Mouse (Mus musculus) hindbrain, embryonic 15.5 days (tissue): ENCODE results near the gene Zscan22. TPM values are rescaled to one million over a fixed set of nuclear protein-coding genes. Genes with fewer than 3 reads are reported as not detected.
A peak's percentile ranks its signal among the peaks of the same experiment; 100 is the strongest.
"Not testable (repeated sequence)": the region's sequence is repeated elsewhere in the genome, so short reads cannot be mapped to it uniquely, and the experiment has no call there.

Experiments
- ATAC-seq: fragments of 200-750 bp; cut with Nextera tagmentation; 2 replicates; pipeline ENCODE4 v1.8.0; 2017; ENCODE audit warnings: low read depth, moderate number of reproducible peaks, moderate TSS enrichment; ENCODE audit not compliant: low FRiP score
- H3K27ac ChIP-seq: fragments of 300-500 bp; sonication (generic); replicated peaks from 2 replicates; pipeline ENCODE4 v1.5.1; 2015; ENCODE audit warnings: mild to moderate bottlenecking, inconsistent platforms
- H3K27me3 ChIP-seq: fragments of 300-500 bp; sonication (generic); 2 replicates; pipeline ENCODE4 v1.6.1; 2015; ENCODE audit warnings: control low read depth, inconsistent platforms
- H3K36me3 ChIP-seq: fragments of 300-500 bp; sonication (generic); 2 replicates; pipeline ENCODE4 v1.6.1; 2015; ENCODE audit warnings: control low read depth, inconsistent platforms
- H3K4me1 ChIP-seq: fragments of 300-500 bp; sonication (generic); replicated peaks from 2 replicates; pipeline ENCODE4 v1.6.1; 2015; ENCODE audit warnings: control low read depth, inconsistent platforms
- H3K4me2 ChIP-seq: fragments of 300-500 bp; sonication (generic); 2 replicates; pipeline ENCODE4 v1.6.1; 2015; ENCODE audit warnings: moderate library complexity, mild to moderate bottlenecking, inconsistent platforms
- H3K4me3 ChIP-seq: fragments of 300-500 bp; sonication (generic); 2 replicates; pipeline ENCODE4 v1.5.1; 2015; ENCODE audit warnings: mild to moderate bottlenecking, inconsistent platforms
- H3K9ac ChIP-seq: fragments of 300-500 bp; sonication (generic); 2 replicates; pipeline ENCODE4 v1.6.1; 2015; ENCODE audit warnings: inconsistent platforms
- H3K9me3 ChIP-seq: fragments of 300-500 bp; sonication (generic); 2 replicates; pipeline ENCODE4 v1.6.1; 2016; ENCODE audit warnings: control low read depth, inconsistent platforms
- WGBS: fragments of 180-500 bp; shearing (Covaris S2); methylation state at CpG from one replicate; pipeline ENCODE4 v1.1.7; 2015; 5-methylcytosine and 5-hydroxymethylcytosine counted together
- polyA plus RNA-seq: library from polyadenylated mRNA; unstranded; fragments of >200 nt; fragmentation: Nextera tagmentation; extraction: Ambion mirVana; gene quantifications from 2 replicates; pipeline ENCODE4 v1.2.1, GENCODE M21; 2015

Gene Zscan22
- polyA plus RNA-seq, 1 experiment from 2014 or later: 12.4 TPM

GRCm38 (mm10) chr7:12909498-12909962 lies 11.9 kb downstream of the Zscan22 start:
- Histone ChIP-seq H3K9me3 (no peaks in the 10 kb centered on the region), H3K27ac (peak overlapping the region; percentile 92), H3K27me3 (no peaks in the 10 kb centered on the region), H3K4me3 (peak overlapping the region; percentile 51), H3K4me1 (peaks cover 8% of the 10 kb centered on the region), H3K9ac (0 out of 2 replicates have a peak overlapping the region, but pooled peaks have one; percentile 57), H3K4me2 (peak overlapping the region; percentile 67), H3K36me3 (peaks cover 42% of the 10 kb centered on the region)
- 40% methylated on average over 7 of the region's 7 CpGs for WGBS
- peak; percentile 49 for ATAC-seq

- no peaks in the 10 kb centered on the region for H3K27me3 ChIP-seq
- H3K4me3 ChIP-seq: peak overlapping the region; percentile 51
- 10% methylated on average over 19 of the region's 19 CpGs for WGBS
- peak overlapping the region; percentile 57 for H3K9ac ChIP-seq
- no peaks in the 10 kb centered on the region for H3K9me3 ChIP-seq
- ATAC-seq: peak; percentile 85
- peaks cover 8% of the 10 kb centered on the region for H3K4me1 ChIP-seq
- peaks cover 35% of the 10 kb centered on the region for H3K36me3 ChIP-seq
- peak overlapping the region; percentile 67 for H3K4me2 ChIP-seq
- peak overlapping the region; percentile 92 for H3K27ac ChIP-seq
Observed at GRCm38 (mm10) chr7:12910181-12910668, 12.6 kb downstream of the Zscan22 start.

- Histone ChIP-seq H3K4me1 (peaks cover 8% of the 10 kb centered on the region), H3K9me3 (no peaks in the 10 kb centered on the region), H3K4me2 (no peak overlapping the region), H3K4me3 (no peak overlapping the region), H3K36me3 (peaks cover 5% of the 10 kb centered on the region), H3K9ac (no peak overlapping the region), H3K27ac (no peak overlapping the region), H3K27me3 (no peaks in the 10 kb centered on the region)
- no peak for ATAC-seq
Observed at GRCm38 (mm10) chr7:12913556-12913955, 15.9 kb downstream of the Zscan22 start.

GRCm38 (mm10) chr7:12920495-12920894 lies 22.9 kb downstream of the Zscan22 start:
- not testable (repeated sequence) for H3K27me3 ChIP-seq, H3K9ac ChIP-seq, ATAC-seq, H3K4me3 ChIP-seq, H3K27ac ChIP-seq, H3K9me3 ChIP-seq, H3K4me2 ChIP-seq
- WGBS: 90% methylated on average over 7 of the region's 8 CpGs
- Histone ChIP-seq H3K36me3 (peaks cover 20% of the 10 kb centered on the region), H3K4me1 (peaks cover 10% of the 10 kb centered on the region)

GRCm38 (mm10) chr7:12921318-12921704 lies 23.7 kb downstream of the Zscan22 start:
- Histone ChIP-seq H3K4me3 (peak overlapping the region; percentile 72), H3K9ac (peak overlapping the region; percentile 86), H3K9me3 (no peaks in the 10 kb centered on the region), H3K4me1 (peaks cover 10% of the 10 kb centered on the region), H3K27ac (peak overlapping the region; percentile 95), H3K36me3 (peaks cover 29% of the 10 kb centered on the region), H3K27me3 (peaks cover 7% of the 10 kb centered on the region; the same call in 1 of the 2 replicates), H3K4me2 (peak overlapping the region; percentile 91)
- WGBS: 2% methylated on average over 3 of the region's 3 CpGs
- no peak; the same call in 1 of the 2 replicates for ATAC-seq

GRCm38 (mm10) chr7:12921705-12922465 lies 24.3 kb downstream of the Zscan22 start, which contains the start of gene Rps5:
Gene Rps5 (plus strand): TSS chr7:12922290.
- Histone ChIP-seq H3K27me3 (peaks cover 12% of the 10 kb centered on the region; the same call in 1 of the 2 replicates), H3K9me3 (no peaks in the 10 kb centered on the region), H3K27ac (peak within 1 kb of the TSS; percentile 95), H3K36me3 (peaks cover 34% of the 10 kb centered on the region), H3K4me1 (peaks cover 10% of the 10 kb centered on the region), H3K4me3 (peak within 1 kb of the TSS; percentile 72), H3K9ac (peak within 1 kb of the TSS; percentile 86), H3K4me2 (peak within 1 kb of the TSS; percentile 91)
- WGBS: under 1% methylated on average over 55 of the region's 55 CpGs
- ATAC-seq: peak; percentile 98

- Histone ChIP-seq H3K9me3 (no peaks in the 10 kb centered on the region), H3K4me1 (peaks cover 12% of the 10 kb centered on the region), H3K27me3 (peaks cover 20% of the 10 kb centered on the region), H3K4me3 (peak overlapping the region; percentile 72), H3K27ac (no peak overlapping the region), H3K4me2 (peak overlapping the region; percentile 81), H3K36me3 (peaks cover 37% of the 10 kb centered on the region), H3K9ac (peak overlapping the region; percentile 75)
- no peak for ATAC-seq
- WGBS: 3% methylated on average over 8 of the region's 8 CpGs
Observed at GRCm38 (mm10) chr7:12922729-12923128, 25.1 kb downstream of the Zscan22 start.

GRCm38 (mm10) chr7:12926316-12926715 lies 28.7 kb downstream of the Zscan22 start:
- Histone ChIP-seq H3K4me3 (no peak overlapping the region), H3K4me1 (peaks cover 17% of the 10 kb centered on the region), H3K36me3 (peaks cover 37% of the 10 kb centered on the region), H3K4me2 (no peak overlapping the region), H3K27me3 (peaks cover 21% of the 10 kb centered on the region), H3K9ac (no peak overlapping the region), H3K9me3 (no peaks in the 10 kb centered on the region), H3K27ac (no peak overlapping the region)
- ATAC-seq: no peak
- 80% methylated on average over 7 of the region's 7 CpGs for WGBS

- no peak for ATAC-seq
- H3K27me3 ChIP-seq: peaks cover 21% of the 10 kb centered on the region
- H3K4me3 ChIP-seq: peak within 1 kb of the TSS; percentile 27
- peak within 1 kb of the TSS; percentile 31 for H3K9ac ChIP-seq
- no peaks in the 10 kb centered on the region for H3K9me3 ChIP-seq
- WGBS: 29% methylated on average over 8 of the region's 8 CpGs
- H3K36me3 ChIP-seq: peaks cover 37% of the 10 kb centered on the region
- H3K27ac ChIP-seq: no peak within 1 kb of the TSS
- H3K4me2 ChIP-seq: peak within 1 kb of the TSS; percentile 57
- peaks cover 17% of the 10 kb centered on the region for H3K4me1 ChIP-seq
Observed at GRCm38 (mm10) chr7:12927191-12927680, 29.6 kb downstream of the Zscan22 start, which contains the start of gene Rnf225. Gene Rnf225 (plus strand): TSS chr7:12927416.

GRCm38 (mm10) chr7:12927693-12928589 lies 30.3 kb downstream of the Zscan22 start:
- WGBS: 4% methylated on average over 65 of the region's 65 CpGs
- Histone ChIP-seq H3K36me3 (peaks cover 37% of the 10 kb centered on the region), H3K4me2 (peak overlapping the region; percentile 57), H3K9me3 (no peaks in the 10 kb centered on the region), H3K4me3 (peak overlapping the region; percentile 27), H3K4me1 (peaks cover 13% of the 10 kb centered on the region), H3K27ac (no peak overlapping the region), H3K27me3 (peaks cover 21% of the 10 kb centered on the region), H3K9ac (peak overlapping the region; percentile 31)
- ATAC-seq: peak; percentile 23; the same call in 1 of the 2 replicates

GRCm38 (mm10) chr7:12933615-12934140 lies 36.1 kb downstream of the Zscan22 start:
- Histone ChIP-seq H3K27ac (no peak overlapping the region), H3K27me3 (no peaks in the 10 kb centered on the region), H3K9me3 (no peaks in the 10 kb centered on the region), H3K36me3 (no peaks in the 10 kb centered on the region), H3K4me1 (no peaks in the 10 kb centered on the region), H3K4me2 (no peak overlapping the region), H3K4me3 (no peak overlapping the region), H3K9ac (no peak overlapping the region)
- WGBS: 44% methylated on average over 4 of the region's 4 CpGs
- ATAC-seq: no peak
